Mouse (Mus musculus) thymus, adult 2 months (tissue): ENCODE results near the gene AL731706.2.
"Not testable (repeated sequence)": the region's sequence is repeated elsewhere in the genome, so short reads cannot be mapped to it uniquely, and the experiment has no call there.

Source experiments
- CTCF ChIP-seq: fragments of 200-500 bp; IDR thresholded peaks from 2 replicates; pipeline ENCODE4 v1.5.1; 2012; ENCODE audit warnings: mild to moderate bottlenecking, control low read depth, low read length, moderate library complexity, borderline replicate concordance; ENCODE audit not compliant: control insufficient read depth, poor library complexity, insufficient read depth; ENCODE audit errors: extremely low read depth
- POLR2A ChIP-seq: fragments of 200-500 bp; IDR thresholded peaks from 2 replicates; pipeline ENCODE4 v1.6.1; 2012; ENCODE audit warnings: mild to moderate bottlenecking, low read length, control low read depth, moderate library complexity; ENCODE audit not compliant: control insufficient read depth, poor library complexity, insufficient read depth; ENCODE audit errors: extremely low read depth

- not testable (repeated sequence) for TF ChIP-seq CTCF, POLR2A
Observed at GRCm38 (mm10) chr2:136890716-136891067, 5.2 kb upstream of the AL731706.2 start.
